Mouse (Mus musculus): ENCODE results near the gene Ngdn.

- TF ChIP-seq CTCF (IDR thresholded peaks at IDR 0.05; ENCODE audit: control insufficient read depth, insufficient read depth, low read length) (no peak), POLR2A (IDR thresholded peaks at IDR 0.05; ENCODE audit: borderline replicate concordance, control insufficient read depth, low read depth, low read length) (no peak)
Measured at GRCm38 (mm10) chr14:55059009-55059408, 43.8 kb downstream of the Ngdn start.

Data from bone marrow, adult 2 months (tissue).